Mouse (Mus musculus) testis, postnatal 10 days (tissue): ENCODE measurements around the gene Dnajb11.
A peak's percentile ranks its signal among the peaks of the same experiment; 100 is the strongest.

Source experiments
- DNase-seq: peaks from one replicate; pipeline ENCODE4 v3.0.0; 2021; ENCODE audit warnings: low spot score

The Dnajb11 gene

DNA sequence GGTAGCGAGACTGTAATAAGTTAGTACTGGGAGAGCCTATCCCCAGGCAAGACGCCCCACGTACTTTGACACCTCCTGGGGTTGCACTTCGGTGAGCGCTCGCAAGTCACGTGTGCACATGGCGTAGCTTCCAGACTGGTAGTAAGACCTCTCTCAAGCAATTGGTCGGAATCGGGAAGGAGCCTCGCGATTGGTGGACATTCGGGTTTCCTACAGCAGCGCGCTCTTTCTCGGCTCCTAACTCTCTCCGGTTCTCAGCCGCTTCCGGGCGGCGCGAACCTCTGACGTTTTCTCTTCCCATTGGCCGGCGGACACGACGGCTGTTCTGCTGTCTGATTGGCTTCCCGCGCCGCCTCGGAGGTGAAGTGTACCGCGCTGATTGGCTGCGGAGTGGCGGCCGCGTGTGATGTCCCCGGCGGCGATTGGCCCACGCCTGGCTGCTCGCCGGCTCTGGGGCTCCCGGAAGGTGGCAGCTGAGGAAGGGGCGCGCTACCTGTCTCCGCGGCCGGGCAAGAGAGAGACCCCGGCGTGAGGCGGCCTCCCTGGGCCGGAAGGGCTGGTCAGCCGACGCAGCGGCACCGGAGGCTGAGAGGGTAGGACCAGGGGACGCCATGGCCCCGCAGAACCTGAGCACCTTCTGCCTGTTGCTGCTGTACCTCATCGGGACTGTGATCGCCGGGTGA, at the start of gene Dnajb11, which contains the start of gene Tbccd1:
Gene Dnajb11 (plus strand): TSS at position 415 of the 683 bp plus-strand sequence.
Gene Tbccd1 (minus strand): TSS at position 239 of the 683 bp plus-strand sequence.
- DNase-seq: peak; percentile 98

DNA sequence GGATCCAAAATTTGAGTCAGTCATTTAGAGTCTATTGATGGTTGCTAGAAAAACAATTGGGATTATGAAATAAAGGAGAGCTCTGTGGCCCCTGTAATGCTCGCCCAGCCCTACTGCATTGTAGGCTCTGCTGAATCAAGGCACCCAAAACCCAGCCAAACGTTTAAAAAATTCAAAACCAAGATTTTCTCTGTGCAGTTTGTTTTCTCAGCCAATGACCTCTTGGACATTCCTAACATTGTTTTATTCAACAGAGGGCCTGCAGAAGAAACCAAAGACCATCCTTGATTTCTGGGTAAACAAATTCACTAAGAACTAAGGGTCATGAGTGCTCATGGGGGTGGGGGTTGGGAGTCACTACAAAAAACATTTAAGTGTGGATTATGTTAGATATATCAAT, 46.2 kb upstream of the Dnajb11 start, which contains the start of gene Crygs:
Gene Crygs (minus strand): TSS at position 101 of the 400 bp plus-strand sequence.
- DNase-seq: no peak

GRCm38 (mm10) chr16:22820731-22821130, 36.9 kb upstream of the Dnajb11 start:
- no peak for DNase-seq

GRCm38 (mm10) chr16:22832932-22833525, 24.6 kb upstream of the Dnajb11 start:
- no peak for DNase-seq

DNA sequence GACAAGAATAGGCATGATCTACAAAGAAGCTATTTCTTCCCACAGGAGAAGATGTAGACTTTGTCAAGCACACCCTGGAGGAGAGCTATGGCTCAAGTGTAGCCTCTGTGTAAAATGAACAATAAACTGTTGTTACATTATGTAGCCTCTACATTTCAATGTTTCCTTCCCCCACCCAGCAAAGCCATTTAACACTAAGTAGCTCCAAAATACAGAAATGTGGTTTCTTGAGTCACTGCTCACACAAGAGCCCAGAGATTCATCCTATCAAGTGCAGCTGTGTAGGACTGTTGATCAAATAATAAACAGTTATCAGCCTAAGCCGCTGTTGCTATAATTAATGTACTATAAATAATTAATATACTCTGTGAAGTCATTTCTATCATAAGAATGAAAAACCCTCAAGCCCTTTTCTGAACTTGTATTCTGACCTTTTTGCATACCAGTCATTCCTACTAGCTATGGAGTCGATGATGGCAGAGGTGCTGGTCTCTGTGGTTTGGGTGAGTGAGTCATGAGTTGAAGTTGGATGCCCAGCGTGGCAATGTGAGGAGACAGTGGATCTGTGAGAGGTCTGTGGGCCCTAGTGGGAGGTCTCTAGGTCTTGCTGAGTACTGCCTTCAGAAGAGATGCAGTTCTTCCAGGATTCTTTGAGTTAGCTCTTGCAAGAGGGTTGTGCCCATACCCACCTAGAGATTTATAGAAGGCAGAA, 18.3 kb upstream of the Dnajb11 start:
- no peak for DNase-seq

DNA sequence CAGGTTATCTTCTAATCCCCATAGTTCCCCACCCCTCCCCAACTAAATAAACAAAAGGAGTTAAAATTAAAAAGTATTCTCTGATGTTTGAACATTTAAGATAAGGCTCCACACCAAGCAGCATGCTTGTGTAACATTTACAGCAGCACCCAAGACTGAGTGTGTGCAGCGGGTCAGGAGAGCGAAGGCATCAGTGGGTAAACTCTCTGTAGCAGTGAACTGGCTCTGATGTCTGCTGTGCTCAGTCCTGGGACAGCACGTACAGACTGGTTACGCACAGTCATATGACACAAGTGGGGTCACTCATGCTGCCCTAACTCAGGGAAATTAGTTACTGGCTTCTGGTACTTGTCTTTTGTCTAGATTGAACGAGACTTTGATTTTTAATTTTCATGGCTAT, 14.8 kb upstream of the Dnajb11 start:
- DNase-seq: no peak

GRCm38 (mm10) chr16:22844061-22844801, 13.4 kb upstream of the Dnajb11 start:
- peak; percentile 86 for DNase-seq

DNA sequence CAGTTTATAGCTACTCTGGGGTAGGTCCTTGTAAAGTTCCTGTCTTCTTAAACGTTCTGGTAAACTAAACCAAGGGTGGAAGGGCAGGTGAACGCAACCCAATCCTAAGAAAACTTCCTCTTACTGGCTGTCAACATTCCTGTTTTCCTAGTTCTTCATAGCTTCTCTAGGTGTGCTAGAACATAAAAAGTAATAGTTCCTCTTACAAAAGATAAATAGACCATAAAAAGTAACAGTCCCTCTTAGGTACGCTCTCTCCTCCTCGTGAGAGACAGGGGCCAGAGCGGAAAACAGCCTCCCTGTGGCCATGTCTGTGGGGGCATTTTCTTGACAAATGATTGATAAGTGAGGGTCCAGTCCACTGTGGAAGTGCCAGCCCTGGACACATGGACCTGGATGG, 12.8 kb upstream of the Dnajb11 start:
- DNase-seq: no peak

GRCm38 (mm10) chr16:22845481-22845880, 12.2 kb upstream of the Dnajb11 start:
- no peak for DNase-seq

GRCm38 (mm10) chr16:22847686-22848085, 10.0 kb upstream of the Dnajb11 start:
- DNase-seq: no peak

DNA sequence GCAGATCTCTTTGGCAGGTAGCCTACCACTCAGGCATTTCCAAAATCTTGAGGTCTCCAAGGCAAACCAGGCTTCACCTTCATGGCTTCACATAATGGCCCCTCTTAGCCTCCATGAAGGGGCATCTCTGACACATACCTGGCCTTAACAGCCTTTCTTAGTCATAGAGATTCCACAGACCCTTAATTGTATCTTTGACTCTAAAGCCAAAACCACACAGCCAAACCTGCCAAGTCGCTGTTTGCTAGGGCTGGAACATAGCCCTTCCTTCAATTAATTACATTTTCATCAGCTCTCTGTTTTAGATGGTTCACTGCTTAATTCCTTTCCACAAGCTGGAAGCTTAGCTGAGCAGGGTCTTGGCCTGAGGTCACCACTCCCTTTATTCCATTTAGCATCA, 9.3 kb upstream of the Dnajb11 start:
- DNase-seq: peak; percentile 15

GRCm38 (mm10) chr16:22852709-22853108, 4.9 kb upstream of the Dnajb11 start:
- DNase-seq: peak; percentile 14

GRCm38 (mm10) chr16:22856773-22857172, 872 bp upstream of the Dnajb11 start:
- DNase-seq: no peak

- no peak for DNase-seq
These were observed 14.8 kb downstream of the Dnajb11 start for GRCm38 (mm10) chr16:22872397-22872796.

DNA sequence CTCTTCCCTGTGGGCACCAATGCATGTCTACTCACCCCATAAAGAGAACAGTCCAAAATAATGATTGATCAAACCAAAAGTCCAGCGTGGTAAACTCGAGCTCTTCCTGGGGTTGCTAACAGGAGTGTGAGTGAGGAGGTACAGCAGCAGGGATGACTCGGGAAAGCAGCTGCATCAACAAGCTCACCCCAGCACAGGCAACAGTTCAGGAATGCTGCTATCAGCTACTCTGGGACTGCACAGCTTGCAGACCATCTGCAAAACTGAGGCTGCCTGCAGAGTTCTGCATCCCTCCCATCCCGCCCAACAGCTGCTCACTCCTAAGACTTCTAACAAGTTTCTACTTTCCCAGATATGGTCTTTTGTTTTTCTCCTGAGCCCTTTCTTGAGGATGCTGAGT, 15.7 kb downstream of the Dnajb11 start:
- DNase-seq: no peak

DNA sequence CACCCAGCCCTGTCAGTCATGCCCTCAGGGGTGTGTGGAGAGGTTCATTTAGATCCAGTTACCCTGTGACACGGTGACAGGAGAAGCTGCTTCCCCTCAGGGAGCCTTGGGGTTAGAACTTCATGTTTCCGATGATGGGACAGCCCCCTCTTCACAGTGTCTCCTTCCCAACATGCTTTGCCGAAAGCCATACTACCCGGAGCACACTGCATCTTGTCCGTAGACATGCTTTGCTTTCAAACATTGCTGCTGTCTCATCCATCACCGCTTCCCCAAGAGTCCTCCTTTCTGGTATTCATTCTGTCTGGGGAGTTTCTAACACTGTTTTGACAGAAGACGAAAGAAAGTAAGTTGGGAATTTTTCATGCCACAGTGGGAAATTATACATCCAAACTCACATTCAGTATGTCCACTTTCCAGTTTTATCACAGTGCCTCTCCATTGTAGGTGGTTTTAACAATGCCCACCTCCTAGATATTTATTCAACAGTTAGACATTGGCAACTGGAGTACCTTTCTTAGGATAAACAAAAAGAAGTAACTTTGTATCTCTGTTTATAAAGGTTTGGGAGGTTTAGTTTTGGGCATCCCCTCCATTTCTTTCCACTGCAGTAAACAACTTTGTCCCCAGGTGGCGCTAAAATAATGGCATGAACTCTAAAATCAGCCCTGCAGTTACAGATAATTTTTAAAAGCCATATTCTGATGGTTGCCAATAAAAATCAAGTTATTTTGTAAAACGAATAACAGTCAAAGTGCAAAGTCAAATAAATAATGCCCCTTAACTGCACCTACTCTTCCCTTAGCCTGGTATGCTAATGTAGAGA, 18.8 kb downstream of the Dnajb11 start:
- DNase-seq: peak; percentile 74

GRCm38 (mm10) chr16:22877660-22878390, 20.2 kb downstream of the Dnajb11 start:
- peak; percentile 15 for DNase-seq

DNA sequence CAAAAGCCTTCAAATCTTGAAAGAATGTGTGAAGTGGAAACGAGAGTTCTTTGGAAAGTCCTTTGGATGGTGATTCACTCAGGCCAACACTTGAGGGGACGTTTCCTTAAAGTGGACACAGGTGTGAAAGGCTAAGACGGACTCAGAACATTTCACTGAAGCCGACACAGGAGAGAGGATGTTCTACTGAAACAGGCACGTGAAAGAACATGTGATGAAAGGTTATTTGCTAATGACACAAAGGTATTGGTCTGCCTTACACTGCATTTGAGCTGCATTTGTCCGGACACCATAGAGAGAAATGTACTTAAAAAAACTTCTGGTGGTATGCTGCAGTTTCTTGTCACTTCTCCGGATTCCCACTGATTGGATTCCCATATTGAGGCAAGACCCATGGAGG, 21.1 kb downstream of the Dnajb11 start:
- no peak for DNase-seq

- DNase-seq: no peak
These were observed 22.4 kb downstream of the Dnajb11 start for GRCm38 (mm10) chr16:22879945-22880595.

- DNase-seq: no peak
These were observed 23.3 kb downstream of the Dnajb11 start for GRCm38 (mm10) chr16:22880900-22881299.
